Mouse (Mus musculus) heart, adult 2 months (tissue): ENCODE data around the gene Grhl3.

Experiments
- CTCF ChIP-seq: fragments of 200-600 bp; IDR thresholded peaks from 2 replicates; pipeline ENCODE4 v1.8.1; 2022; ENCODE audit warnings: antibody characterized with exemption, mild to moderate bottlenecking, moderate library complexity
- EP300 ChIP-seq: fragments of 200-500 bp; IDR thresholded peaks from 2 replicates; pipeline ENCODE4 v1.6.1; 2011; ENCODE audit warnings: low read depth, low read length, control low read depth; ENCODE audit not compliant: insufficient read depth
- POLR2A ChIP-seq: fragments of 200-500 bp; IDR thresholded peaks from 2 replicates; pipeline ENCODE4 v1.6.1; 2011; ENCODE audit warnings: mild to moderate bottlenecking, low read depth, low read length, control low read depth; ENCODE audit not compliant: insufficient read depth

- peak; percentile 37 for TF ChIP-seq CTCF
- no peak for TF ChIP-seq POLR2A
- no peak for TF ChIP-seq EP300
Measured at GRCm38 (mm10) chr4:135591610-135592304, 18.3 kb upstream of the Grhl3 start.
